Mouse (Mus musculus) heart, postnatal 14 days (tissue): ENCODE data around the gene Txndc5. TPM values are rescaled to one million over a fixed set of nuclear protein-coding genes. Genes with fewer than 3 reads are reported as not detected.

Experiments used
- DNase-seq, 2 experiments: peaks; one replicate each; pipeline ENCODE4 v3.0.0; 2021 to 2022
- intact Hi-C: fragments of 180-260 bp; cut with DNase I; formaldehyde crosslinking; loops from one replicate; pipeline ENCODE4 v1.15.1; 2025
- long read RNA-seq, 2 experiments: library from polyadenylated mRNA; stranded (forward); transcript quantifications; one replicate each; pipeline ENCODE4 v2.0.0; 2021
- total RNA-seq, 2 experiments: library from RNA; stranded (reverse); gene quantifications; 2 replicates each; pipeline ENCODE4 v1.2.3; 2021

The Txndc5 gene
- total RNA-seq = 10 to 100 TPM; 42.0 to 42.3 TPM
- long read RNA-seq, experiment 1, transcript Txndc5-201 (10 exons, 2,843 nt) = major isoform, 132 of 140 reads
- long read RNA-seq, experiment 1, partial matches to known transcripts = 4 of 140 reads
- long read RNA-seq, experiment 1, other reads (novel, unspliced or antisense) = 1 of 140 reads
- long read RNA-seq, experiment 2, transcript Txndc5-201 (10 exons, 2,843 nt) = major isoform, 133 of 139 reads
- long read RNA-seq, experiment 2, partial matches to known transcripts = 0 of 139 reads
- long read RNA-seq, experiment 2, other reads (novel, unspliced or antisense) = 2 of 139 reads

DNA sequence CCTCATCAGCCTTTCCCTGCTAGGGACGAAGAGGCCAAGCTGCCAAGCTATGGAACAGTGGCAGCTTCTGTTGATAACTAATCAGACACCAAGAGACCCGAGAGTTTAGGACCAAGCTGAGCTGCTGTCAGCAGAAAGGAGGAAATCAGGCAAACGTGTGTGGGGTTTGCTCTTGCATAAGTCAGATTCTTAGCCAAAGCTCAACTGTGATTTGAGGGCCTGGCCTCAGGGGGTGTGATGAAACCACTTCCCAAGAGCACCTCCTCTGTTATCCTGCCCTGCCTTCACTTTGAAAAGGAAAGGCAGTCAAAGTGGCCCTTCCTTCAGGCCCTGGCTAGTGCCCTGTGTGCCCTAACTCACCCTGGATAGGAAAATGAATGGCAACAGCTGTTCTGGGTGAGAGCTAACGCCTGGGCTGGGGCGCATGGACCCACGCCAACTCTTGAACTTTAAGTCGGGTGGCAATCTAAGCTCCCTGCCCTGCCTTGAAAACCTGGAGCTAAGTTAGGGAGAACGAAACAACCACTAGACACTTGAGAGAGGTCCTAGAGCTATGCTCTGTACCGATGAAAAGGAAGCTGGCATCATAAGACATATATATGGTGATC is at the start of gene Txndc5:
Gene Txndc5 (minus strand): TSS at position 138 of the 608 bp plus-strand sequence.
- no peak for DNase-seq
- intact Hi-C loops = loop anchor here (5.0 kb wide), 1 partner anchor 54 kb away; no protein-coding TSS in a partner anchor

DNA sequence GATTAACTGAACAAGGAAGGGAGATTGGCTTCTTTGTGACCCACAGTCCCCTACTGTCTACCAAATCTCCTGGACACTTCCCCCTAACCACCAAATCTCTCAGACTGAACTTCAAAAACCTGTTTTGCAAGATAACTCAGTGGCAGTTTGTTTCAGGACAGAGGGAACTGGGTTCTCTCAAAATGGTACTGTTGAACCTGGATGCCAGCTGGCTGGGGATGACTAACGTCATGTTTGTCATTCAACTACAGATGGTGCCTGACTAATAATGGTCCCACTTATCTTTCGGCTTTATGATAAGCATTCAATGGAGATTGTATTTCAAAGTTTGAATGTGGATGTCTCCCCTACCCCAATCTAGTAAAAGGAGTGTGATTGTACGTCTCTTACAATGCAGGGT is 46.0 kb upstream of the Txndc5 start:
- DNase-seq = no peak
- intact Hi-C loops = no loop called here

DNA sequence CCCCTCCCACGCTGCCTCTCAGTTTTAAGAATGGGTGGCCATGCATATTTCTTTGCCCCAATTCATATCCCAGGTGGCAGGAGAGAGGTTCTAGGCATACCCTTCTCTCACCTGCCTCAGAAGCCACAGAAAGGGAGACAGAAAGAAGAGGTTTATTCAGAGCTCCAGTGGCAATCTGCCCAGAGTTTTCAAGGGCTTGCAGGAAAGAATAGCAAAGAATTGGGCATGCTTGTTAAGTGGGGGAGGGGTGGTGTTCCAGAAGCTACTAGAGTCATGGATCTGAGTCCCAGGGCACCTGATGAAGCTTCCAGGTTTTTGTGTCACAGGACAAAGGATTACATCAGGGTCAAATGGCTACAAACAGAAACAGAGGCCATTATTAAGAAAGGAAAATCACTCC is 44.7 kb upstream of the Txndc5 start:
- intact Hi-C loops = no loop called here
- peak in 1 of 2 experiments; percentile 22 for DNase-seq

DNA sequence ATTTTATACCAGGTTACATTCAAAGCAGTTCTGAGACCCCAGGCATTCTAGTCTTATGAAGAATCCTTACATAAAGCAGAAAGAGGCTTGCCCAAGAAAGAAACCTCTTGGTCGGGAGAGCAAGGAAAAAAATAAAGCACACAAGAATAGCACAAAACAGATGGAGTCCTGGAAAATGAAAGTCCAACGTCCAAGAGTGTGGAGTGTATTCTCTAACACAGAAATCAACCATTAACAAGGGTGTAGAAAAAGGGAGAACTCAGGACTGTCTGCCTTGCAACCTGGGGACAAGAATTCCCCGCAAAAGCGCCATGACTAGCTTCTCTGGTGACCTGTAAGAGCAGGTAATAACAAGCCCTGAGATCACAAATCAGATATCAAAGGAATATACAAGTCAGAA is 36.6 kb upstream of the Txndc5 start:
- DNase-seq = no peak
- intact Hi-C loops = no loop called here

DNA sequence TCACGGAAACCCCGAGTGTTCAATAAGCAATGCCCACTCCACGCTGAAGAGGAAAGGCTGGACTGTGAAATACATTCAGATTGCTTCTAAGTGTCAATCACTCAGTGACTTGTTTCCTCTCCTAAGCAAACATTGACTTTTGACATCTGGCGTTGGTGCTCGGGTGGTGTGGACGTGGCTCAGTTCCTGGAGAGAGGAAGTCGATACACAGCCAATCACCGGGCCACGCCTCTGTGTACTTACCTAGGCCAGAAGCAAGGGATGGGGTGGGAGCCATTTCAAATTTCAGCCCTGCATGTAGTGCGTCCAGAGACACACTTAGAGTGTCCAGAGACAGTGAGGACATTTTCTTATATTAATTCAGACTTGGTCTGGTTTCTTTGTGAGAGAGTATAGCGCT is 26.0 kb upstream of the Txndc5 start:
- intact Hi-C loops = no loop called here

DNA sequence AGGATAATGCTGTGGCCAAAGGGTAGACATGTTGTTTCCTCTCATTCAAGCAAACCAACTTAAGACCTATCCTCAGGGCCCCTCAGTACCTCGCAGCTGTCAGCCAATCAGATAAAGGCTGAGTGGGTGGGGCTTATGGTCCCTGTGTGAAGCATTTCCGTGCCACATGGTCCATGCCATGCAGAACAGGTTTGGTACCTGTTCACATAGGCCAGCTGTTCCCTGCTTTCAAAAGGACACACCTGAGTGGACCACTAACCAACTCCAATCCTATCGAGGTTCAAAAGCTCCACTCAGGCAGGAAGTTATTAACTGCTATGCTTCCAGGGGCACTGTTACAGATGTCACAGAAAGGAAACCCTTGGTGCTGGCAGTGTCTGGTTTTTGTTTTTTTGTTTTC is 25.6 kb upstream of the Txndc5 start:
- intact Hi-C loops = no loop called here
- DNase-seq = no peak

More for the DNA sequence above, 26.0 kb upstream of the Txndc5 start:
- DNase-seq = no peak

DNA sequence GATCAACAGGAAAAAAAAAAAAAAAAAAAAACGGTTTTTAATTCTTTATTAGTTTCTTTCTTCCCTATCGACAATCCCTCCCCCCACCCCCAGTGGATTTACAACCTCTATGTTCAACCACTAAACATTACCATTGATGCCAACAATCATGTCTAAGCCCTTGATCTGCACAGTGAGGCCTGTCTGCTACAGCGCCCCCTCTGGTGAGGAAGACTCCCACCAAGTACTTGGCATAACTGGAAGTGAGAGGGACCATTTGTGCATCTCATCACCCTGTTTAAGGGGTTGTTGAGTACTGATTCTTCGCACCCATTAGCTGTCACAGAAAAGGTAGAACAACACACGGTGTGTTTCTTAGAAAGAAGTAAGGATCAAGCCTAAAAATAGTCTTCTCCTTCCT is 20.1 kb upstream of the Txndc5 start:
- intact Hi-C loops = no loop called here

DNA sequence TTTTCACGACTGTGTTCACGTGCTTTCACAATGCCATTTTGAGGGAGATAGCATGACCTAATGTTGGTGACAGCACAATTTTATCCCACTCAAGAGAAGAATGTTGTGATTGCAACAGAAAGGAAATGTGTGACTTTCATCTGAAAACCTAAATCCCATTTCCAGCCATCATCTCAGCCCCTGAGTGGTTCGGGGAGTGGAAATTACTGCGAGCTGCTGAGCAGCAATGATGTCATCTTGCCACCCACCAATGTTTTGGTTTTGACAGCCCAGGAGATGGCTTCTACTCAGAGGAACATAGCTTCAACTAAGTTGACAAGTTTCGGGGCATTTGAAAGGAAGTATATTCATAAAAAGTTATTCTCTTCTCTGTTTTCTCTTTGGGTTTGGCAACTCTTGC is 19.1 kb upstream of the Txndc5 start:
- intact Hi-C loops = no loop called here
- DNase-seq = no peak

More for the DNA sequence above, 20.1 kb upstream of the Txndc5 start:
- no peak for DNase-seq

DNA sequence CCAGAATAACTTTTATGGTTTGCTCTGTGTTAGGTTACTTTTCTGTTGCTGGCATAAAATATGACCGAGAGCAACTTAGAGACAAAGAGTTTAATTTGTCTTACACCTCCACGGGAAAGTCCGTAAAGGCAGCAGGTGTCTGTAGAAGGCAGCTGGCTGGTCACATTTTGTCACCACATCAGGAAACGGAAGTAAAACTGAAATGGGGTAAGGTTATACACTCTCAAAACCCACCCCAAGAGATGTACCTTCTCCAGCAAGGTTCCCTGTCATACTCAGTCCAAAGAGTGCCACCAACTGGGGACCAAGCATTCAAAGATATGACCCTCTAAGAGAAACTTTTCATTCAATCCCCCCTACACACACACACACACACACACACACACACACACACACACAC is 18.1 kb upstream of the Txndc5 start:
- intact Hi-C loops = no loop called here
- DNase-seq = no peak

DNA sequence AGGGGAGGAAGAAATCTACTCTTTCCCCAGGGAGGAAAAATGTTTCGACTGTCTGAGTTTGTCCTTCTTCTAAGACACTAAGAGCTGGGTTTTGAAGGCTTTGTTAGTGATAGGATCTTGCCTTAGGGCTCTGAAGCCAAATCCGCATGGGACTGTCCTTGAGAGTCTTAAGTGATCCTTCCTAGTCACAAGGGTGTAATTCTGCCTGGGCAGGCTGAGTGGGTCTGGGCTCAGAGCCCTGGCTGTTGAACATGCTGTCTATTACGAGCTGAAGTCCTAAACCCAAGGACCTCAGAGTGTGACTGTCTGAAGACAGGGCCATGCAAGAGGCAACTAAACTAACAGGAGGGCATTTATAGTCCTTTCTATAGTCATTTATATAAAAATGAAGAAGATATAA is 16.8 kb upstream of the Txndc5 start:
- DNase-seq = peak; percentile 9 to 11
- intact Hi-C loops = no loop called here

DNA sequence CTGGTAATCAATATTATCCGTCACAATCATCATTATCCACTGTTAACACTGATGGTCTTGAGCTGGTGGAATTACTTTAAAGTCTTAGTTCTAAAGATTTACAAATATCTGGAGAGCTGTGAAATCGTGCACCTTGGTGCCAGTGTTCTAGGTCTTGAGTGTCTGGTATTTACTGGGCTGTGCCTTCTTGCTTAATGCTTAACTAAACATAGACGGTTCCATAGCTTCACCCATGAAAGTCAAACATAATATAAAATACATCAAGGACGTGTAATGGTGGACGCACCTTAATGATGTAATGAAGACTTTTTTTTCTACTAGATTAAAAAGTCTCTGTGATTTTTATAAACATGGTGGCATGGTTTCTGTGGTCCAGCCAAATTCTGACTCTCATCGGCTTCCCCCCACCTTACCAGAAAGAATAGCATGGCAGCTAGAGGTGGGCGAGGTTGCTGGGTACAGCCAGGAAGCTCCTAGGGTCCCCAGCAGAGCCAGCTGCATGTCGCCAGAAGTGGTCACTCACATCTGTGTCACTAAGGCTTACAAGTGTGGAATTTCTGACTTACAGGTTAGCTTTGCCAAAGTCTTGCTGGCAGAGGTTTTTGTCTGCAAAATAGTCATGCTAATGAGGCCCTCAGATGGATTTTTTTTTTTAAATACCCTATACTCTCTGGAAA is 16.3 kb upstream of the Txndc5 start:
- intact Hi-C loops = no loop called here

DNA sequence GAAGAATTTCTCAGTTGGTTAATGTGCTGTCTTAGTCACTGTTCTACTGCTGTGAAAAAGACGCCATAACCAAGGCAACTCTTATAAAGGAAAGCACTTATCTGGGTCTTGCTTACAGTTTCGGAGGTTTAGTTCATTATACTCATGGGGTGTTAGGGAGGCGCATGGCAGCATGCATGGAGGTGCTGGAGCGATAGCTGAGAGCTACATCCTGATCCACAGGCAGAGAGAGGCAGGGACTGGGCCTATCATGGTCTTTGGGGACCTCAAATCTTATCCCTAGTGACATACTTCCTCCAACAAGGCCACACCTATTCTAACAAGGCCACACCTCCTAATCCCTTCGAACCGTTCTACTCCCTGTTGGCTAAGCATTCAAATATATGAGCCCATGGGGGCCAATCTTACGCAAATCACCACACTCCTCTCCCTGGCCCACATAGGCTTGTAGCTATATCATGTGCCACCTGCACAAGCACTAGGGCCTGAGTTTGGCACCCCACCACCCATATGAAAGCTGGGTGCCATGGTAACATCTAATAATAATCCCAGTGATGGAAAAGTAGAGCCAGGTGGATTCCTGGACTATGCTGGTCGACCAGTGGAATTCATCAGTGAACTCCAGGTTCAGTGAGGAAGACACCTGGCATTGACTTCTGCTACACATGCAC is 15.0 kb upstream of the Txndc5 start:
- DNase-seq = no peak
- intact Hi-C loops = no loop called here

More for the DNA sequence above, 16.3 kb upstream of the Txndc5 start:
- no peak for DNase-seq

DNA sequence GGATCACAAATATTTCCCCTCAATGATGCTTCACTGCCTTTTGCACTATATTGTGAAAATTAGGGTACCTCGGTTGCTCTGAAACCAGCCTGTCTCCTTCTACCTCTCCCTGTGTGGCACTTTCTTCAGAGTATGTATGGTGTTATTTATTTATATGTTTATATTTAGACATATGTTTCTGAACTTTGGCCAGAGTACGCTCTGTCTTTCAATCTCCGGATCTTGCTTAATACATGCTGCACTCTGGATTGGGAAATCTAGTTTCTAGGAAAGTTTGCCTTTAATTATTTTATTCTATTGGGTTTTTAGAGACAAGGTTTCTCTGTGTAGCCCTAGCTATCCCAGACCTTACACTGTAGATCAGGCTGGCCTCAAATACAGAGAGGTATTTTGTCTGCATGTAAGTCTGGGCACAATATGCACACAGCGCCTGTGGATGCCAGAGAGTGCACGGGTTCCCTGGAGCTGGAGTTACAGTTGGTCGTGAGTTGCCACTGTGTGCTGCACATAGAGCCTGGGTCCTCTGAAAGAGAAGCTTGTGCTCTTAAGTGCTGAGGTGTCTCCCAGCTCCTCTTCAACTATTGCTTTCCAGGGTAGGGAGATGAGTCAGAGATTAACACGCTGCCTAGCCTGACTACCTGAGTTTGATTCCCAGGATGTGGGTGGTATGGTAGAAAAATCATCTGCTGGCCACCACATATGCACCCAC is 10.7 kb upstream of the Txndc5 start:
- DNase-seq = no peak
- intact Hi-C loops = no loop called here

DNA sequence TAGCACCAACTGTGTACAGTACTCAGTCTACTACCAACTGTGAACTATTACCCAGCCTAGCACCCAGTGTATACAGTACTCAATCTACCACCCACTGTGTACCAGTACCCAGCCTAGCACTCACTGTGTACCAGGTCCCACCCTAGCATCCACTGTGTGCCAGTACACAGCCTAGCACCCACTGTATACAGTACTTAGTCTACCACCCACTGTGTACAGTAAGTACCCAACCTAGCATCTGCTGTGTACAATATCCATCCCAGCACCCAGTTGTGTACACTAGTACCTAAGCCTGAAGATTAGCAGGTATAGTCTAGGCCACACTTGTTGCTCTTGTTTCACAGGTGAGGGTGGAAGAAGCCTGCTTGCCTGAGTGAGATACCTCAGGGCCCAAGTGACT is 8.9 kb upstream of the Txndc5 start:
- no peak for DNase-seq
- intact Hi-C loops = no loop called here

DNA sequence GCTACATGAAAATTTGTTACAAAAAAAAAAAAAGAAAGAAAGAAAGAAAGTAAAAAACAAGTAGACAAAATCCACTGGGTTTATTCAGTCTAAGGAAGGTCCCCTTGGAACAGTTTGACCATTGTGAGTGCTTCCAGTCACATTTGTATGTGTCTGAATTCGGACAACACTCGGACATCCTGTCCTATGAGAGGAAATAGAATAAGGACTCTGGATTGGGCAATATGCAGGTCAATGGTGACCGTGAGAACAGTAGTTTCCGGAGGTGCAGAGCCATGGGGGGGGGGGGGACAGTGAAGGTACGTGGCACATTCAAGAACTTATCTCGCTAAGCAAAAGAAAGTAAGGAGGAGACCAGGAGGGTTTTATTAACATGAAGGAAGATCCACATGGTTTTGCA is 6.1 kb upstream of the Txndc5 start:
- no peak for DNase-seq
- intact Hi-C loops = no loop called here

DNA sequence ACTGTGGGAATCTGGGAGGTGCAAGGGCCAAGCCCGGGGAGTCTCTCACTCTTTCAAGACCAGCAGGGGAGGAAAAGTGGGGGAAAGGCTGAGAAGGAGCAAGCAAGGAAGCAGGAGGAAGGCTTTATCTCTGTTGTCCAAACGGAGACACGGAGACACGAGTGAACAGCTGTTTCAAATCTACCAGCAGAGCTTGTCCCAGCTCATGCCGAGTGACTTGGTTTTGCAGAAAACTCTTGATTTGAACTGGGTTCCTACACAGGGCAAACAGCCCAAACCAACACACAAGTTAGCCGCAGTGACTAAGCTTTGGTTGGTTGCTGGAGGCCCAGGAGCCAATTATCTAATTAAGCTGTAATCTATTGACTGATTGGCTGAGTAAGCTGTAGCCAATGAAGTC is 5.4 kb upstream of the Txndc5 start:
- no peak for DNase-seq
- intact Hi-C loops = no loop called here

DNA sequence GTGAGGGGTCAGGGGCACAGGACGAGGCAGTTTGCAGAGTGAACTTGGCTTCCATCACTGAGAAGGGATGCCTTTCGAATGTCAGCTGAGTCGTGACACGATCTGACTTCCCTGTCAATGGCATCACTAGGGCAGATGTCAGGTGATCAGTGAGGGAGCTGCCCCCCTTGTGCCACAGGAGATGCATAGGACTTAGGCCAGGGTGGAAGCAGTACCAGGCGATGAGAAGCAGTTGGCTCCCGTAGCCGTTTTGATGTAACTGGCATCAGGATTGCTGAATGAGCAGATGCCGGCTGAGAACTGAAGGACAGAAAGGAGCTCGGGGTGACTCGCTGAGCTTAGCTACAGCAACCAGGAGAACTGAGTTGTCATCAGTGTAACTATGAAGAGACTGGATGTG is 4.8 kb upstream of the Txndc5 start:
- no peak for DNase-seq
- intact Hi-C loops = no loop called here

DNA sequence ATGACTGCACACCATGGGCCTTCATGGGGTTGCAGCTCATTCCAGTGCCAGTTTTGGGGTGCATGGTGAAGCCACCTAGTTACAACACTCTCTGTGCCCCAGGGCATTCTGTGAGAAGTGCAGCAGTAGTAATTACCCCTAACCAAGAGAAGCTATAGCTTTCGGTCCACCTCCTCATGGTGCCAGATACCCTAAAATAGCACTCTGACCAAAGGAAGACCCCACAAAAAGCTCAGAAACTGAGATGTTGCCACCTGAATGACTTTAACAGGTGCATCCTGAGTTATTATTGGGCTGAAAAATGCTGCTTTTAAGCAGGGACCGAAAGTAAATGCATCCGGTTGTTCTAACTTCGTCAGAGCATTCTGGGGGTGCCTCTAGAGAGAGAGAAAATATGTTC is 2.9 kb upstream of the Txndc5 start:
- no peak for DNase-seq
- intact Hi-C loops = no loop called here

DNA sequence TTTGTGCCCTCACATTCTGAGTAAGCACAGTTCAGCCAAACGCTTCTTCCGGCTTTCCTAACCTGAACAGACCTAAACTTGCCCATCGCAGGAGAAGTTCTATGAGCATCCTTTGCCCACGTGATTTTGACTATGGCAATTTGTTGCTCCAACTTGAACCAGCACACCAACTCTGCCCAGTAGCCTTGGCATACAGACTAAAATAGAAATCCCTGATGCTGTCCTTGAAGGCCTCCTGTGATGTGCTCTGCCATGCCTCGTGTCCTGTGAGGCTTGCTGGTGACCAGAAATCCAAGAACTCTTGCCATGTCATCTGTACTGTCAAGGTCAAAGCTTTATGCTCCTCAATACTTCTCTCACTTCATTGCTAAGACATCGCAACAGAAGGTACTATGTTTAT is 952 bp upstream of the Txndc5 start:
- DNase-seq = no peak
- intact Hi-C loops = loop anchor here (5.0 kb wide), 1 partner anchor 53 kb away; no protein-coding TSS in a partner anchor

DNA sequence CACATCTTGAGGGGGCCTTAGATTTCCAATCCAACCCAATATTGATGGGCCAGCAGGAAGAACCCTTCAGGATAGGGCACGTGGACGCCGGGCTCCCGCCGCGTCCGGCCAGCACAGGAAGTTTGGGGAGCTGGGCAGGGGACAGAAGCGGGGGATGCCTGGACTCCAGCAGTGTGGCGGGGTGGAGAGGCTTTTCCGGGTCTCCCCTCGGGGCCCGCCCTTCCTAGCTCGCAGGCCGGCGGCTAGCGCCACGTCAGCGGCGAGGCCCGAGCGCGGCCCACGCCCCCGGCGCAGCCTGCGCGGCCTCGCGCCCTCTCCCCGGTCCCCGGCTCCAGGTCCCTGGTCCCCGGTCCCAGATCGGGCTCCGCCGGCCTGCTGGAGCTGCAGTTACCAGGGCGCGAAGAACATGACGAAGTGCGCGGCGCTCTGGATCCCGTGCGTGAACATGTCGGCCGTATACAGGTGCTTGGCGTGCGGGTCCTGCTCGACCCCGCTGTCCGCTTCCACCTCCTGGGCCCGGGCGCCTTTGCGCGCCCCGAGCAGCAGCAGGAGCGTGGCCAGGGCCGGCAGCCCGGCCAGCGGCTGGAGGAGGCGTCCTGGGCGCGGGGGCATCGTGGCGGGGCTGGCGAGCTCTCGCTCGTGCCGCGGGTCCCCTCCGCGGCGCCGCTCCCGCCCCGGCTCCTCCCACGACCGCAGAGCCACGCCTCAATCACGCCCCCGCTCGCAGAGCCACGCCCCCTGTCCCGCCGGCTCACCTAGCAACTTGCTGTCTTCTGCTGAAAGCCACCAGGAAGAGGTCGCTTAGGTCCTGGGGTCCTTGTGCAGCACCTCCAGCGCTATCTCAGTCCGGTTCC is 600 bp downstream of the Txndc5 start:
- DNase-seq = peak; percentile 90 to 93
- intact Hi-C loops = loop anchor here (5.0 kb wide), 1 partner anchor 54 kb away; no protein-coding TSS in a partner anchor
